Mouse (Mus musculus): ENCODE data around the gene Prkd3. TPM values are rescaled to one million over a fixed set of nuclear protein-coding genes. Genes with fewer than 3 reads are reported as not detected.

The Prkd3 gene
- polyA plus RNA-seq, 1 experiment, result 5.3 TPM

GRCm38 (mm10) chr17:78903158-78903557 is 117.5 kb downstream of the Prkd3 start:
- no peaks in the 10 kb centered on the region; the same call in 1 of the 2 replicates for H3K4me1 ChIP-seq (ENCODE audit: control insufficient read depth, insufficient read depth, insufficient read length)
- 81% methylated on average over 2 of the region's 2 CpGs for WGBS
- no peak for TF ChIP-seq POLR2A (IDR thresholded peaks at IDR 0.05; ENCODE audit: low read depth, low read length)
- no peak for TF ChIP-seq CTCF (IDR thresholded peaks at IDR 0.05; ENCODE audit: extremely low read depth, insufficient read depth, insufficient read length, insufficient replicate concordance)
- H3K27ac ChIP-seq (ENCODE audit: insufficient read depth, low read length), result no peak overlapping the region
- H3K4me3 ChIP-seq (ENCODE audit: extremely low read depth, insufficient read depth, insufficient read length), result no peak overlapping the region
- DNase-seq (ENCODE audit: low read depth in 1 of 2, low spot score in 2 of 2), result no peak
- no peaks in the 10 kb centered on the region for H3K36me3 ChIP-seq (ENCODE audit: control insufficient read depth, insufficient read depth, low read length)
- H3K27me3 ChIP-seq (ENCODE audit: control insufficient read depth, insufficient read depth, low read length), result no peaks in the 10 kb centered on the region

Other genes starting within 250 kb of the Prkd3 start
- gene Heatr5b, start 185.5 kb downstream of the Prkd3 start, polyA plus RNA-seq (2012; rRNA removed), result 11.2 and 11.6 TPM in 2 replicates
- 6.2 and 8.9 TPM in 2 replicates for gene Gpatch11, start 185.2 kb downstream of the Prkd3 start, polyA plus RNA-seq (2012; rRNA removed)
- gene Eif2ak2, start 138.2 kb downstream of the Prkd3 start, polyA plus RNA-seq (2012; rRNA removed), result 1.6 and 3.0 TPM in 2 replicates
- gene Sult6b1, start 113.8 kb downstream of the Prkd3 start, polyA plus RNA-seq (2012; rRNA removed), result not detected in 2 replicates
- gene Cebpzos, start 104.3 kb downstream of the Prkd3 start, polyA plus RNA-seq (2012; rRNA removed), result 2.4 and 3.0 TPM in 2 replicates
- gene Cebpz, start 83.8 kb downstream of the Prkd3 start, polyA plus RNA-seq (2012; rRNA removed), result 3.9 and 6.3 TPM in 2 replicates
- 2.5 TPM in 2 replicates for gene Ndufaf7, start 83.7 kb downstream of the Prkd3 start, polyA plus RNA-seq (2012; rRNA removed)
- gene Qpct, start 31.1 kb upstream of the Prkd3 start, polyA plus RNA-seq (2012; rRNA removed), result 0.72 and 0.95 TPM in 2 replicates